Mouse (Mus musculus) ES-Bruce4 (cell line): ENCODE data around the gene Cd47.

Experiments used
- CTCF ChIP-seq: IDR thresholded peaks from one replicate; pipeline ENCODE4 v1.8.1; 2011; ENCODE audit warnings: low read depth, low read length
- EP300 ChIP-seq: IDR thresholded peaks from 2 replicates; pipeline ENCODE4 v1.6.1; 2011; ENCODE audit warnings: low read depth, low read length; ENCODE audit not compliant: insufficient read depth
- POLR2A ChIP-seq: IDR thresholded peaks from one replicate; pipeline ENCODE4 v1.8.1; 2011; ENCODE audit warnings: low read length; ENCODE audit not compliant: insufficient read depth

GRCm38 (mm10) chr16:49853633-49854032, 53.3 kb downstream of the Cd47 start:
- no peak for TF ChIP-seq CTCF
- no peak for TF ChIP-seq POLR2A
- TF ChIP-seq EP300: no peak
